Mouse (Mus musculus) adrenal gland, postnatal 4 days (tissue): ENCODE measurements around the gene Fam129a. TPM values are rescaled to one million over a fixed set of nuclear protein-coding genes. Genes with fewer than 3 reads are reported as not detected.

Source experiments
- DNase-seq, 2 experiments: peaks; one replicate each; pipeline ENCODE4 v3.0.0; 2021 to 2022; ENCODE audit warnings: low spot score in 2 of 2, mixed read lengths in 2 of 2
- total RNA-seq, 2 experiments: library from RNA; stranded (reverse); gene quantifications; 2 replicates each; pipeline ENCODE4 v1.2.3; 2021

Fam129a gene
- total RNA-seq, 2 experiments from 2014 or later: 69.0 to 77.2 TPM

- no peak for DNase-seq
These were observed 90.9 kb downstream of the Fam129a start for GRCm38 (mm10) chr1:151661684-151662439.

GRCm38 (mm10) chr1:151662958-151663357 is 92.0 kb downstream of the Fam129a start:
- DNase-seq: no peak

DNA sequence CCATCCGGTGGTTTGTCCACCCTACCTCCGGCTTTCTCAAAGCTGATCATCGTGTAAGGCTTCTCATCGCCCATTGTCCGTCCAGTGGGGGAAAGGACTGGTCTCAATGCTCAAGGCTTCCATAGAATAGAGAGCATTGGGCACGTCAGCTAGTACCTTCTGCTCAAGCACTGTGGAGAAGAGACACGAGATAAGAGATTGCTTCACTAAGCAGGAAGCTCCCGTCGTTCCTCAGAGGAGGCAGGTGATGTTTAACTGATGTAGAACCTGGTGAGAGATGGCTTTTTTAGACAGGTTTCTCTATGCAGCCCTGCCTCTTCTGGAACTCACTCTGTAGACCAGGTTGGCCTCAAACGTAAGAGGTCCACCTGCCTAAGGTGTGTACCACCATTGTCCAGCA is 93.4 kb downstream of the Fam129a start:
- DNase-seq: no peak

DNA sequence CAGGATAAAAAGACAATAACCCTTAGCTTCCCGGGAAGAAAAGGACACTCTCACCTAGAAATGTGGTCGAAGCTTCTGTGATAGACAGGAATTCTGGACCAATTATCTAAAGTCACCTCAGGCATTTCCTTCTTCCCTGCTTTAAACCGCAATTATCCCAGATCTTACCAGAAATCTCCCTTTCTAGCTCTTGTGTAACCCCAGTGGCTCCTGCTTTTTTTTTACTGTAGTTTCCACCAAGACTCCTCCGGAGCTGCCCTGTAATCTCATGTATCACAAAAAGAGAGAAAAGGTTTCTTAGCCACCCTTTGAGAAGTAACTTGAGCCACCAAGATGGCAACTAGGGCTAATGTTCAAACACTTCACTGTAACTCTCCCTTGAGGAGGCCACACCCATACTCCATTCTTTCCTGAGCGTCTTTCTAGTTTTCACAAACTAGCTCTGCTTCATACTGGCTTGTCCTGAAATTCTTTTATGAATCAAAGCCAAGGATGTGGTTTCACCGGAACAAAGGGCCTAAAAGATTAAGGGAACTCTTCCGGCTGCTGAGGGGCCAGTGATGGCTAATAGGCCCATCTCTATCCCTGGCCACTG is 93.9 kb downstream of the Fam129a start:
- DNase-seq: no peak

GRCm38 (mm10) chr1:151667351-151668074 is 96.5 kb downstream of the Fam129a start:
- DNase-seq: no peak

DNA sequence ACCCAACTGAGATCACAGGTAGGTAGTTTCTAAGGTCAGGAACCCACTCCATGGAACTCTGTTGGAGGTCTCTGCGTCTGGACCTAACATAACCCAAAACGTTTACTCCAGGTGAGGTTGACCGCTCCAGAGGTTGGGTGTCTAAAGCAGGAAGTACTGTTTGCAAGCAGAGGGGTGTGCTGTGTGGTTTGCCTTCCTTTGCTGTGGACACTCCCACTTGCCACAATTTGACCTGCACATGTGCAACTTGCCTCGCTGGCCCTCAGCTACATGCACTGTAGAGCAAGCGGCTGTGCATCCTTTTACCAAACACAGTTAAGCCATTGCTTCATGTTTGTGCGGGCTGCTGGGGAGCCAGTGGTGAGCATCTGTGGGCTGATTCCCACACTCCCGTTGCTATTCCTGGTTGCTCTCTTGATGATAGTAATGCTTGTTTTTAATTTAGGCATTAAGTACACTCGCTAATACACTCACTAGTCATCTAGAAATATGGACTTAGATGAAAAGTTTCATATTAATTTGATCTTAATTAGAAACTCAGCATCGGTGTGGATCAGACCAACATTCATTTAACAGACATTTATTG is 99.1 kb downstream of the Fam129a start:
- DNase-seq: no peak

- no peak for DNase-seq
These were observed 104.7 kb downstream of the Fam129a start for GRCm38 (mm10) chr1:151675684-151676083.

- no peak for DNase-seq
These were observed 106.3 kb downstream of the Fam129a start for GRCm38 (mm10) chr1:151677185-151677809.

- DNase-seq: no peak
These were observed 107.0 kb downstream of the Fam129a start for GRCm38 (mm10) chr1:151677975-151678374.

- DNase-seq: no peak
These were observed 108.2 kb downstream of the Fam129a start for GRCm38 (mm10) chr1:151679153-151679552.

DNA sequence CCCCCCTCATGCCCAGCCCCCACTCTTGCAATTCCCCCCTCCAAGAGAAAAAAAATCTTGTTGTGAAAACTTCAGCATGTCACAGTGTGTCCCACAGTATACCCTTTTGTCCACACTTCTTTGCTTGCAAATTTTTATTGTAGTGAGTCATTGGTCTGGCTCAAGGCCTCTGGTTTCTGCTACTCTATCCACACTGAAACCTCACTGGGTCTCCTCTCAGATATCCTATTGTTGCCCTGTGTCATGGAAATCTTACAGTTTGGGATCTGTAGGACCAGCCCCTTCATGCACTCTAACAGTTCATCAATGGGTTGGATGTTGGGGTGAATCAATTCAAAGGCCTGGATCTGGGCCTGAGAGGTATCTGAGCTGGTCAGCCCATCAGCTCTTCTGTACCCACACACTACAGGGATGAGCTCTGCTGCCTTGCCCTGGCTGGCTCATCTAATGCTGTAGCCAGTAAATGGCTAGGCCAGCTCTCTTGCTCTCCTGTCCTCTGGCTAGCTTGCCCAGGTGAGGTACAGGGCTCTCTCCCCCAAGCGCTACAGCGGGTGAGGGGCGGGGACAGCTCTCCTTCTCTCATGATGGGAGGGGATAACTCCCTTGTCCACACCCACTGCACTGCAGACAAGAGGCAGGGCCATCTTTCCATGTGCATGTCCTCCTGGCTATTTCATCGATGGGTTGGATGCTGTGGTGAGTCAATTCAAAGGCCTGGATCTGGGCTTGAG is 109.1 kb downstream of the Fam129a start:
- no peak for DNase-seq

DNA sequence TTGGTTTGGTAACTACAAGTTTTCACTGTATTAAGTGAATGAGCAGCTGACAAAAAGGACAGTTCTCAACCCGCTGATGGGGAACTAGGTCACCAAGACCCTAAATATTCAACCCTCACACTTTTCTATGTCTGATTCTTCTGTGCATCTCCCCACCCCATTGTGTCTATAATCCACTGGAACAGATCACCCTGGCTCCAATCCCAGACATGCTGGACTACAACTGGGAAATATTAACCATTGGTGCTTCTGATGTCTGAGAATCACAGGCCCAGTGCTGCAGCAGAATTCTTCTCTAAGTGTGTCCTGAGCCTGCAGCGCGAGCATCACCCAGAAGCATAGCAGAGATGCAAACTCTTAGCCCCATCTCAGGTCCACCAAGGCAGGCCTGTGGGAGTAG is 110.0 kb downstream of the Fam129a start:
- DNase-seq: no peak

GRCm38 (mm10) chr1:151682896-151683295 is 111.9 kb downstream of the Fam129a start:
- no peak for DNase-seq

GRCm38 (mm10) chr1:151684451-151684892 is 113.5 kb downstream of the Fam129a start:
- no peak for DNase-seq

GRCm38 (mm10) chr1:151684978-151685377 is 114.0 kb downstream of the Fam129a start:
- DNase-seq: no peak

DNA sequence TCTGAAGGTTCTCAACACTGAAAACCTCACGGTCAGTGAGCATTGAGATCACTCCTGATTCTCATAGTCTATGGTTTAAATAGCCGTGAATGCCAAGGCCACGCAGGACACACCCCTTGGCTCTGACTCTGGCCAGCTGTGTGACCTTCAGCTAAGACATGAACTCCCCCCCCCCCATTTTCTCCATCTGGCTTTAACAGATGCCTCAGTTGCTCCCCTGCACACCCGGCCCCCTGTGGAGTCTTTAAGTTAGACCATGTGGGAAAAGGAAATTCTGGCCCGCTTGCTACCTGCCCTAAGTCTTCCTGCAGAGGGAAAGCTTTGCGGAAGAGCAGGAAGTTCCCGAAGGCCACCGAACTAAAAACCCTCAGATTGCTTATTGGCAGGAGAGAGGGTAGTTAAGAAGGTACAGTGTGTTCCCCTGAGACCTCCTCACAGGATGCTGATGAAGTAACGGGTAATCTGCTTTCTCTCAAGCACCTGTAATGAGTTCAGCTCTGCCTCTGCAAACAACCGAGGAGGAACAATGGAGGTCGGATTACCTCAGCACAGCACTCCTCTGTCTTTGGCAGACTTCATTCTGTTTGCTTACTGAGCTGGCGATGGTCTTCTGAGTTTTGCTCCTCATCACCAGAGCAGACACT is 114.8 kb downstream of the Fam129a start:
- DNase-seq: no peak

DNA sequence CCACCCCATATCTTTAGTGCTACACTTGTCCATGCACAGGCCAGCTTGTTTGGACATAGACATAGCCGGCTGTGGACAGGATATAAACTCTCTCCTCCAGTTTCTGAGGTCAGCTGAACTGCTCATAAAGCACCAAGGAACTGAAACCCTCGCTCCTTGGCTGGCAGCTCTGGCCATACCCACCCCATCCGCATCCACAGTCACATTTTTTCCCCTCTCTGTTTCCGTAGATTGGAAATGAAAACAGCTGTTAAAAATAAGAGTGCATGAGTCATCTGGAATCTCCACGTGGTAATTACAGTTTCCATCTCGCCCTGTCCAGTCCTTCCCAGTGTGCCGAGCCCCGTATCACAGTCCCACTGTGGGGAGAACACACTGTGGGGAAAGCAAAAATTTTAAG is 115.7 kb downstream of the Fam129a start:
- DNase-seq: no peak

DNA sequence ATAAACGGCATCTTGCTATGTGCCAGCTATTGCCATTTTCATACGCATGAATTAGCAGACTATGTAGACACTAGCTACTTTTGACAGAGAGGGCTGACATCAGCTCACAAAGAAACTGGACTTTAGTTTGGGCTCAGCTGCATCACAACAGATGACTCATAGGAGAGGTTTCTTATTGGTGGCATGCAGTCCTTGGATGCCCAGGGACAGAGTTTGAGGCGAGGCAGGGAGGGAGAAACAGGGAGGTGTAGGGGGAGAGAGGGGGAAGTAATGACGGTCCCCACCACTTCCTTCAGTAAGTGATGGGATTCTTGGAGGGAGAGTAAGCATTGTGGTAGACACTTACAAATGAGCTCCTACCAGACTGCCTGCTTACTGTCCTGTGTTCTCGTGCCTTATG is 118.0 kb downstream of the Fam129a start:
- DNase-seq: no peak

DNA sequence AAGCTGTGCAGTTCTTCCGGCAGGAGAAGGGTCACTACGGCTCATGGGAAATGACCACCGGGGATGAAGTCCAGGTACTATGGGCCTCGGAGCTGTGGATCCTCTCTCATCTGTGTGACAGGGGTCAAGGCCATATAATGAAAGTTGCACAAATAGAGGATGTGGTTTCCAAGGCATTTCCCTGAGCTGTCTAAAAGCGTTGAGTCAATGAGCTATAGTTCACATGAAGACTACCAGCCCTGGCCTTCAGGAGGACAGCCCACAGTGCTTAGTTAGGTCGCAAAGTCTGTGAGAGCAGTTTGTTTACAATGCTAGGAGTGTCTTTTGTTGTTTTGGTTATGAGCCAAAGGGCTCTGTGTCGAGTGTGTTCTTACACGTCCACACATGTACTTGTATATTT is 118.6 kb downstream of the Fam129a start:
- DNase-seq: no peak

- no peak for DNase-seq
These were observed 119.1 kb downstream of the Fam129a start for GRCm38 (mm10) chr1:151690061-151690460.
